Mouse (Mus musculus): ENCODE data around the gene Gdpd3.
A peak's percentile ranks its signal among the peaks of the same experiment; 100 is the strongest.

Gdpd3 gene

GRCm38 (mm10) chr7:126789141-126789540 lies 23.0 kb downstream of the Gdpd3 start:
- DNase-seq (ENCODE audit: low spot score) = no peak

GRCm38 (mm10) chr7:126791851-126792720 lies 26.0 kb downstream of the Gdpd3 start, which contains the start of gene Ppp4c:
Gene Ppp4c, minus strand, starts transcription at chr7:126792496.
- DNase-seq (ENCODE audit: low spot score) = peak; percentile 93

- no peak for DNase-seq (ENCODE audit: low spot score)
Measured at GRCm38 (mm10) chr7:126792721-126793443, 26.7 kb downstream of the Gdpd3 start.

GRCm38 (mm10) chr7:126793456-126794270 lies 27.5 kb downstream of the Gdpd3 start:
- DNase-seq (ENCODE audit: low spot score) = no peak

- DNase-seq (ENCODE audit: low spot score) = no peak
Measured at GRCm38 (mm10) chr7:126794271-126794605, 28.1 kb downstream of the Gdpd3 start.

- DNase-seq (ENCODE audit: low spot score) = no peak
Measured at GRCm38 (mm10) chr7:126795387-126796317, 29.5 kb downstream of the Gdpd3 start.

- DNase-seq (ENCODE audit: low spot score) = no peak
Measured at GRCm38 (mm10) chr7:126796350-126796932, 30.3 kb downstream of the Gdpd3 start.

GRCm38 (mm10) chr7:126797411-126798126 lies 31.4 kb downstream of the Gdpd3 start, which contains the start of gene Fam57b:
Gene Fam57b, plus strand, starts transcription at chr7:126797668.
- DNase-seq (ENCODE audit: low spot score) = no peak

- DNase-seq (ENCODE audit: low spot score) = no peak
Measured at GRCm38 (mm10) chr7:126798127-126799049, 32.3 kb downstream of the Gdpd3 start.

GRCm38 (mm10) chr7:126799050-126799467 lies 32.9 kb downstream of the Gdpd3 start:
- DNase-seq (ENCODE audit: low spot score) = peak; percentile 93

GRCm38 (mm10) chr7:126799468-126800268 lies 33.5 kb downstream of the Gdpd3 start:
- DNase-seq (ENCODE audit: low spot score) = peak; percentile 47

GRCm38 (mm10) chr7:126800269-126801056 lies 34.3 kb downstream of the Gdpd3 start:
- DNase-seq (ENCODE audit: low spot score) = no peak

- DNase-seq (ENCODE audit: low spot score) = no peak
Measured at GRCm38 (mm10) chr7:126801057-126801422, 34.9 kb downstream of the Gdpd3 start.

- DNase-seq (ENCODE audit: low spot score) = no peak
Measured at GRCm38 (mm10) chr7:126802134-126802889, 36.2 kb downstream of the Gdpd3 start.

- no peak for DNase-seq (ENCODE audit: low spot score)
Measured at GRCm38 (mm10) chr7:126803181-126803580, 37.0 kb downstream of the Gdpd3 start.

GRCm38 (mm10) chr7:126803751-126804150 lies 37.6 kb downstream of the Gdpd3 start:
- no peak for DNase-seq (ENCODE audit: low spot score)

- no peak for DNase-seq (ENCODE audit: low spot score)
Measured at GRCm38 (mm10) chr7:126806956-126807355, 40.8 kb downstream of the Gdpd3 start.

Data from urinary bladder, postnatal 10 days (tissue).